Mouse (Mus musculus): ENCODE measurements around the gene Tmigd3.

DNA sequence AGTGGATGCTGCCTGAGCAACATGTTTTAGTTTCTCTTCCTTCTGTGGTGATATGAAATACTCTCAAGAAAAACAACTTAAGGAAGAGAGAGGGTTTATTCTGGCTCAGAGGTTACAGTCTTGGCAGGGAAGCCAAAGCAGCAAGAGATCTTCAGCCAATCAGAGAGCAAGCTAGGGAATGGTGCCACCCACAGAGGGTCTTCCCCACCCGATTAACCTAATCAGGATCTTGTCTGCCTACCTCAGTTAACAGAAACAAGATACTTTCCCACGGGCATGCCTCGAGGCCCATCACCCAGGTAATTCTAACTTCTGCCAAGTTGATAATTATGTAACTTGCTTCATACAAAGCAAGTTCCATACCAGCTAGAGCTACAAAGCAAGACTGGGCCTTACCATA is 9.7 kb downstream of the Tmigd3 start:
- TF ChIP-seq CTCF (IDR thresholded peaks at IDR 0.05; ENCODE audit: borderline replicate concordance, extremely low read depth, insufficient read depth, insufficient read length) (no peak), POLR2A (IDR thresholded peaks at IDR 0.05; ENCODE audit: borderline replicate concordance, extremely low read depth, insufficient read depth, insufficient read length, poor library complexity, severe bottlenecking) (no peak)

All from brain, embryonic 14.5 days (tissue).